Mouse (Mus musculus): ENCODE measurements at regions not wholly inside any gene's neighbourhood (a gene's known extent, or its start where the extent isn't known, plus 50 kb on each side); places are given as distances from the start of the nearest gene placed in this dataset.

DNA sequence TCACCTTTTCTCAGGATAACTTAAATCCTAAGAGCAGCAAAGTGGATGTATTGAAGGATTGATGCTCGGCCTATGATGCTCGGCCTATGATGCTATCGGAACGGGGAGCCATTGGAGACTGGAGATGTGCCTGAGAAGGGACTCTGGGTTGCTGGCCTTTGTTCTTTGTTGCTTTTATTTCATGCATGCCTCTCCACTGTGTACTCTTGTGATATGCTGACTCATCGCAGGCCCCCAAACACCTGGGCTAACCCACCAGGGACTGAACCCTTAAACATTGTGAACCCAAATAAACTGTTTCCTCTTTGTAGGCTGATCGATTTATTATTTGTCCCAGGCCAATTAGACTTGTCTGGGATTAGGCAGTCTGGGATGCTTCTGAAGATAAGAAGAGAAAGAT is 61.9 kb downstream of the Pdcl3 start:
- DNase-seq (ENCODE audit: low spot score) = no peak

GRCm38 (mm10) chr1:39057304-39057703 is 71.9 kb downstream of the Pdcl3 start:
- DNase-seq (ENCODE audit: low spot score) = no peak

DNA sequence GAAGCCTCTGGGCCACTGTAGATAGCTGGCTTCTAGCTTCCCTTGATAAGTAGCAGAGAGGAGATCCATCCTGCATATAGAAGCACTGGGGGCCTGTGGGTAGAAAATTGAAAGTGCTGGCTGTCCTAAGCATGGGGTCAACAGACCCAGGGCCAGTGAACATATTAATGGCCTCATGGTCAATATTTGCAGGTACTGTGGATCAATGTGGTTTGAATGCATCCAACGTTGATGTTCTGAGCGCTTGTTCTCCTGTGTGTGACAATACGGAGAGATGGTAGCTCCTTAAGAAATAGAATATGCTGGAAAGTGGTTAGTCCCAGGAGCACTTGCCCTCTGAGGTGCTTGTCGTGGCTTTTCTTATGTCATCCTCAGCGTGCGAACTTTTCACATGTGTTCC is 77.1 kb downstream of the Pdcl3 start:
- DNase-seq (ENCODE audit: low spot score) = no peak

DNA sequence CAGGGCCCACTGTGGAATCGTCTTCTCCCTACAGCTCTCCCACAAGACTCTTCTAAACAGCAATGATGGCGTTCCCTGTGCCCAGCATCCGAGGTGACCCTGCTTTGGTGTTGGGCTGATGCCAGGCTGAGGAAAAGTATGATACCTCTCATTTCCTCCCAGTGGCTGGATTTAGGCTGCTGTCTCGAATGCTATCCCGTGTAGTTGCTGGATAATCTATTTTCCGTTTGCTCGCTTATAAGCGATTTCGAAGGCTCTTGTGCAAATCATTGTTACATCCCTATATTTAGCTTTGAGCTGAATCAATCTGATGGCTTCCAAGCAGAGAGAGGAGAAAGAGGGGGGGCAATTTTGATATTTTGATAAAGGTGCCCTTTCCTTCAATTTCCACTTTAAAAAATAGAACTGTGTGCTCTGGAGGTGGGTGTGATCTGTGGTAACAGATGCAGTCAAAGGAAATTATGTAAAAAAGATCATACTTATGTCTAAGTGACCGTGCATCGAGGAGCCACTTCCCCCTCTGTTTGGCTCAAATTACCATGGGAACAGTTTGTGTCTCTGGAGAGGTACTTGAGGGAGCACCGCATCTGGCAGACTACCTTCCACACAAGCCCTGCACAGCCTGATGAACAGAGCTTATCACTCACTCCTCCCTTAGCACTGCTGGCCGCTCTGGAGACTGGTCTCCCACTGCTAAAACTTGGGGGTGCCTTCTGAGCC is 78.4 kb downstream of the Pdcl3 start:
- no peak for DNase-seq (ENCODE audit: low spot score)

DNA sequence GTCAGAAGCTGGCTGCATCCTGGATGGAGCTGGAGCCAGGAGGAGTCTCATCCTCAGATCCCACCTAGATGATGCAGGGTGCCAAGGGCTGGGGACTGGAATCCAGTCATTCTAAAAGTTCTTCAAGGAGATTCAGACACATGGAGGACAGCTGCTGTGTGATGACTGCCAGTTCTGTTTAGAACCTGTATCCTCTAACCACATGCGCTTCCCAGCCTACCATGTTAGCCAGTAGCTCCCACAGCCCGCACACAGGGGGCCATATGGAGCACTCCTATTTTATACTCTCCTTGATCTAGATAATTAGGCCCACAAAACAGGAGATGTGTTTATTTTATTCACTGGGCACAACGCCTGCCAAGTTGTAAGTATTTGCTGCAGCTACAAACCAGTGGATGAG is 79.4 kb downstream of the Pdcl3 start:
- DNase-seq (ENCODE audit: low spot score) = no peak

DNA sequence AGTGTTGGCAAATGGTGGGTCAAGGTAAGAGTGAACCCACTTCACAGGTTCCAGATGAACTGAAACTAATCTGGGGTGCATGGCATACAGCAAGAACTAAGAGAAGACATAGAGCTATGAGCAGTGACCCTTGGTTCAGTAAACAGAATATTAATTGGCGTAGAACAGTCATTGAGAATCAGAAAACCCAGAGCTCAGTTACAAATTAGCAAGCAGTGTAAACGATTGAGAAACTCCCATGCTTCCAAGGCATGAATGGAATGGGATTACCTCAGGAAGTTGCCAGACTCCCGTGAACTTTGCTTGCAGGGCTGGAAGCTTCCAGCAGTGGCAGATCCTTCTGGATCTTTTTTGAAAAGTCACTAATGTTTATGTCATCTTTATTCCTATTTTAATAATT is 82.5 kb downstream of the Pdcl3 start:
- DNase-seq (ENCODE audit: low spot score) = no peak

GRCm38 (mm10) chr1:39069086-39069655 is 83.8 kb downstream of the Pdcl3 start:
- DNase-seq (ENCODE audit: low spot score) = no peak

- DNase-seq (ENCODE audit: low spot score) = no peak
These were observed 84.3 kb downstream of the Pdcl3 start for GRCm38 (mm10) chr1:39069676-39070075.

DNA sequence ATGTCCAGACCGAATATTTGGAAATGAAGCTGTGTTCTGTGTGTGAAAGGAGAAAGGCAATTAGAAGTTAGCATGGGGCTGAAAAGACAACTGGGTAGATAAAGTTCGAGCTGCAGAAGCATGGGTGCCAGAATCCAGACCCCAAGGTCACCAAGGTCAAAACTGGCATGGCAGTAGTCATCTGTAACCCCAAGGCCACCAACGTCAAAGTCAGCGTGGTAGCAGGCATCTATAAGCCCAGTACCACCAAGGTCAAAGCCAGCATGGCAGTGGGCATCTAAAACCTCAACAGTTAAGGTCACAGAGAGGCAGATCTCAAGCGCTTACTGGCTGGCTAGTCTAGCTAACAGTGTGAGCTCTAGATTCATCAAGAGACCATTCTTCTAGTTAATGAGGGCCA is 90.6 kb downstream of the Pdcl3 start:
- DNase-seq (ENCODE audit: low spot score) = no peak

DNA sequence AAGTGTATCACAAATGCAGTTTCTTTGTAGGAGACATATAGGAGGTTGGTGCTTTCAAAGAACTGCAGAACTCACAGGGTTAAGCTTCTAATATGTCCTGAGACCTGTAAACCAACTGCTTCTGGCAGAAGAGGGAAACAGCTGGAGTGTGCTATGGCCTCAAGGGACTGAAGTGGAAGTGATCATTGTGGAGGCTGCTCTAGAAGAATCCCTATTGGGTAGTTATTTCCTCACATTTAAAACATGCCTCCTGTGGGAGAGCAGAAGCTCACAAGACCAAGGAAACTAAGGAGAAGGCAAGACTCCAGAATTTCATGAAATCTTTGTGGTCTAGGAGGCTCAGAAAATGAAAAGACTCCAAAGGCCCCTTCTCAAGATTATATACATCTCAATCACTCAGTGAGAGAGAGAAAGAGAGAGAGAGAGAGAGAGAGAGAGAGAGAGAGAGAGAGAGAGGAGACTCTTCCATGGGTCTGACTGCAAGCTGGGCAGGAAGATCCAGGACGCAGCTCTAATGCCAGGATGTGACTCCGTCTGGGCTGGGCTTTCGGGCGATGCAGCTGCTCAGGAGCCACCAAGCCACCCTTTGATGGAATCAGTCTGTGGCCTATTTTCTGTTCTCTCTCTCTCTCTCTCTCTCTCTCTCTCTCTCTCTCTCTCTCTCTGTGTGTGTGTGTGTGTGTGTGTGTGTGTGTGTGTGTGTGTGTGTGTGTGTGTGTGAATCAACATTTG is 93.3 kb downstream of the Pdcl3 start:
- DNase-seq (ENCODE audit: low spot score) = no peak

GRCm38 (mm10) chr1:39083911-39084826 is 98.8 kb downstream of the Pdcl3 start:
- no peak for DNase-seq (ENCODE audit: low spot score)

- DNase-seq (ENCODE audit: low spot score) = peak; percentile 58
These were observed 100.9 kb downstream of the Pdcl3 start for GRCm38 (mm10) chr1:39086273-39086672.

DNA sequence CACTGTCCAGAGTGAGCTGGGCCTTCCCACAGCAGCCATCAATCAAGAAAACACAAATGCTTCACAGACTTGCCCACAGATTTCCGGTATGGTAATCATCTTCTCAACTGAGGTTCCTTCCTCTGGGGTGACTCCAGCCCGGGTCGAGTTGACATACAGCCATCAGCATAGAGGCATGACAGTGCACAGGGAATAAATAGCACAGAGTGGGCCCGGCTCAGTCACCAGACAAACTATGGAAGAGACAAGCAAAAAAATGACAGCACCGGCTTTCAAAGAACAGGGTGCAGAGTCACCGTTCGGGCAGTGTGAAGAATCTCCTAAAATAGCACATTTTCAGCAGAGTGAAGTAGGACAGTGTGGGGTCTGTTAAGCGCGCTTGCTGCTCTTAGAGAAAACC is 103.7 kb upstream of the Npas2 start:
- DNase-seq (ENCODE audit: low spot score) = no peak

- DNase-seq (ENCODE audit: low spot score) = no peak
These were observed 102.4 kb upstream of the Npas2 start for GRCm38 (mm10) chr1:39091121-39091520.

GRCm38 (mm10) chr1:39091638-39092037 is 101.9 kb upstream of the Npas2 start:
- DNase-seq (ENCODE audit: low spot score) = no peak

GRCm38 (mm10) chr1:39093291-39093690 is 100.2 kb upstream of the Npas2 start:
- no peak for DNase-seq (ENCODE audit: low spot score)

DNA sequence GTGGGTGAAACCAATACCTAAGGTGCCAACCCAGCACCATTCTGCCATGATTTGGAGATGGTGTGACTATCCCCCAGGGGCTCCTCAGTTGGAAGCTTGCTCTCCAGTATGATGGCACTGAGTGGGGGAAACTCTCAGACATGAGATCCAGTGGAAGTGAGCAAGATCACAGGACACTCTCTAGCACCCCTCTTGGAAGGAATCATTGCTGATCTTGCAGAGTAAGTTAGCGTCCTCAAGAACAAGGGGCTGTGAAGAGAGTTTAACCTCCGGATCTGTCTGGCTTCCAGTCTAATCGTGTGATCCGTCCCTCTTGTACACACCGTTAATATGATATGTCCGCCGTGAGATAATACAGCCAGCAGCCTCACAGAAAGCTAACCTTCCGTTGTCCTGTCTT is 99.5 kb upstream of the Npas2 start:
- DNase-seq (ENCODE audit: low spot score) = no peak

GRCm38 (mm10) chr1:39095901-39096300 is 97.6 kb upstream of the Npas2 start:
- no peak for DNase-seq (ENCODE audit: low spot score)

DNA sequence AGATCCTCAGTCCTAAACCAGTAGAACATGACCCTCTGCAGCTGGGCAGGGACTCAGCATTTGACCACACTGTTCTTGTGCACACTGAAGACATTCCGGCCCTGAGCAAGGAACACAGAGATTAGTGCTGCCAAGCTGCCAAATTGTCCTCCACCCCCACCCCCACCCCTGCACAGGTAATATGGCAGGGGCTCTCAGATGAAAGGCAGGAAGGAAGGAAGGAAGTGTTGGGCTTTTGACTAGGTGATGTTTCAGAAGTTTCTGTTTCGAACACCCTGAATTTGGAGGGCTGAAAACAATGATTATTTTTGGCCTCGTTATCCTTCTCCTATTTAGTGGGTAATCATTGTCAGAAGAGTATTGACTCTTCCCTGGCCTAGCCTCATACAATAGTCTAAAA is 96.8 kb upstream of the Npas2 start:
- no peak for DNase-seq (ENCODE audit: low spot score)

- DNase-seq (ENCODE audit: low spot score) = no peak
These were observed 96.0 kb upstream of the Npas2 start for GRCm38 (mm10) chr1:39097499-39097898.

DNA sequence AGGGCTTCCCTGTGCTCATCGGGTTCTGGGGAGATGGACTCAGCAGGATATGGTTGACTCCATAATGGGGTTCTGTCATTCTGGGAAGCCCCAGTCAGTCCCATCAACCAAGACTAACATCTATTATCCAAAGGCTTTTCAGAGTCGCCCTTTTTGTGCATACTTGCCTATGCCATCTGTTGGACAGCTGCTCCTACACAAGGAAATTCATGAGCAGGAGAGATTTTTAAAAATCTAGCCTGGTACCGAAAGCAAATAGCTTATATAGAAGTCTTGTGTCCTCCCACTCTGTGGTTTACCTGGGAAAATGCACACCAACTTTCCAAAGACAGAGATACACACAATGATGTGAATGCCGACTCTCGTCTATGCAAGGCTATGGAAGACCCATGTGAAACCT is 95.4 kb upstream of the Npas2 start:
- no peak for DNase-seq (ENCODE audit: low spot score)

DNA sequence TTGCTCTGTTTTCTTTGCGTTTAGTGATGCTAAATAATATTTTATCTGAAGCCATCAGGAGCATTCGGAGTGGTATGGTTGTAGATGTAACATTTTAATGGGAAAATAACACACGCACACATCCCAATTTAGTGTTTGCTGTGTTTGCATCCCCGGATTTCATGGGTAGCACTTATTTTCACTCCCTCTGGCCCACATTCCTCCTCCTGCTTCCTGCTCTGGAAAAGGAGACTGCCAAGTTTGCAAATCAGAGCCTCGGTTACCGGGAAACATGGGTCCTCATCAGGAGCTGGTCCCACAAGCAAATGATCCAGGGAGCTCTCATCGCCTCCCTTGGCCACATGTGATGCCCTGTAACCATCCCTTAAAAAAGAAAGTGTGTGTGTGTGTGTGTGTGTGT is 94.3 kb upstream of the Npas2 start:
- no peak for DNase-seq (ENCODE audit: low spot score)

Measured in ovary, adult 18-20 months (tissue).